Mouse (Mus musculus) frontal cortex, postnatal 36 days (tissue): Measurements from ENCODE around the gene Cyp51.
"Not testable (repeated sequence)": the region's sequence is repeated elsewhere in the genome, so short reads cannot be mapped to it uniquely, and the experiment has no call there.

Source experiments
- DNase-seq, 2 experiments: peaks; one replicate each; pipeline ENCODE4 v3.0.0; 2022; ENCODE audit warnings: low spot score in 2 of 2

The Cyp51 gene

GRCm38 (mm10) chr5:4104341-4105040 is at the start of gene Cyp51:
Gene Cyp51, minus strand, starts transcription at chr5:4104746.
- DNase-seq: peak; percentile 91 to 93

GRCm38 (mm10) chr5:4112570-4113098 is 8.1 kb upstream of the Cyp51 start:
- no peak for DNase-seq

- not testable (repeated sequence) for DNase-seq
Measured at GRCm38 (mm10) chr5:4107056-4107455, 2.5 kb upstream of the Cyp51 start.

DNA sequence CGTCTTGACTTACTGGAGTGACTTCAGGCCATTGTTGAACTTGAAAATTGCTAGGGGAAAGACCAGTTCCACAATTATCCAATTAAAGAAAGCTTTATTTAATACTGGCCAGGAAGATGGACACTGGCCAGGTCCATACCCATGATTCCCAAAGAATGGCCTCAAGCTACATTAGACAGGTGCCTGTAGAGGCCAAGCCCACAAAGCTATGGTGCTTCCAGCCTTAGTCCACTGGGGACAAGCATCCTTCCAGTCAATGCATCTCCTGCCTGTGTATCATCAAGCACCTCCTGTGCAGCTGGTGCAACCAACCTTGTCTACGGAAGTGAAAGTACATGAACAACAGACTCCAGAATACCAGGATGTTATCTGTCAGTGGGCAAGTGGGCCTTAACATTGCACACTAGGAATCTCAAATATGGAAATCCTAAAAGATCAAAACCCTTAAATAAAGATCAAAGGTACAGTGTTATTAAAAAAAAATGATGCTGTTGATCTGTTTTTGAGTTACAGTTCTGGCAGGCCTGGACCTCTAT is 1.2 kb upstream of the Cyp51 start:
- DNase-seq: no peak

DNA sequence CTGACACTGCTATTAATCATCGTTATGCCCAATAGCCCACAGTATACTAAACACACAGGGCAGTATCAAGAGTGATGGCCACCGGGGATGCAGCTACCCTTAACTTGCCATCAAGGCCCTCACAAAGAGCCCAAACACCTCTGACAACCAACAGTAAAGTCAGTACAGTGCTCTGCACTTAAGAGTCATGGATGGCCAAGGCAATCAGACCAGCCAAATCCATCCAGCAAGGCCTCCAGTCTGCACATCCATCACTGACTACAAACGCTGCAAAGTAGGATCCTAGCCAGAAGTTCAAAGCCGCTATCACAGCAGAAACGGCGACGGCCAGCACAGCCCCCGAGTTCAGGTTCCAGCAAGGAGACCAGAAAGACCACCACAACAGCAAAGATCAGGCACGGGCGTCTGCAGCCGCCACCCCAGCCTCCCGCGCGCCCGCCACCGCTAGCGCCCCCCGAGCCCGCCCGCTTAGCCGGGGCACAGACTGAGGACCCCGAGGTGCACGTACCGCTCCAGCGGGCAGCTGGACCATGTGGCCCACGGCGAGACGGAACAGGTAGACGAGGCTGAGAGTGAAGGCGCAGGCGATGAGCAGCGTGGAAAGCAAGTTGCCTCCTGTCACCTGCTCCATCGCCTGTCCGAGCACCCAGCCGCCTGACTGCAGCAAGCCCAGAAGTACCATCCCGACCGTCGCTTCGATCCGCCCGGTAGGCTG is 763 bp downstream of the Cyp51 start:
- no peak for DNase-seq

DNA sequence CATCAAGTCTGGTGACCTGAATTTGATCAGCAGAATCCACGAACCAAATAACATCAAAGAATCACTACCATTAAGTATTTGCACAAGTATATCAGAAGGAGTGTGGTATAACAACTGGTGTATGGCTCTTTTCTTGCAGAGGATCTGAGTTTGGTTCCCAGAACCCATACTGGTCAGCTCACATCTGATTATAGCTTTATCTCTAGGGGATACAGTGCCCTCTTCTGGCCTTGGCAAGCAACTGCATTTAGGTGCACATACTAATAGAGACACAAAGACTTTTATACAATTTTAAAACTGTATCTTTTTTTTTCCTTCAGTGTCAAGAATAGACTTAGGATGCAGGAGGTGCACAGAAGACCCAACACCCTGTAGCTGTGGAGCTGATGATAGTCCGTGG is 2.8 kb downstream of the Cyp51 start:
- DNase-seq: no peak

- no peak for DNase-seq
Measured at GRCm38 (mm10) chr5:4101031-4101430, 3.5 kb downstream of the Cyp51 start.

DNA sequence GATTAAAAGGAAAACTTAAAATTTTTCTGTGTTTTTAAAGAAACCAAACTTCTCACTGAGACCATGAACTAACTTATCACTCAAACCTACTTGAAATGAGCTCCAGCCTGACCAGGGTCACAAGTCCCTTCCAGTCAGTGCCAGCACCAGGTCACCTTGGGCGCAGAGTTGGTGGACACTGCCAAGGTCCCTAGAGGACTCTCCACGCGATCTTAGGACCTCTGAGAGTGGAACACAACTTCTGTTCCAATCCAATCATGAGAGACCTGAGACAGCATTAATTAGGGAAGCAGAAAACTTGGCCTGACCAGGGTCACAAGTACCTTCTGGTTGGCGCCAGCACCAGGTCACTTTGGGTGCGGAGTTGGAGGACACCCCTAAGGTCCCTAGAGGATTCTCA is 10.1 kb downstream of the Cyp51 start:
- no peak for DNase-seq

GRCm38 (mm10) chr5:4088190-4088589 is 16.4 kb downstream of the Cyp51 start:
- DNase-seq: no peak

- no peak for DNase-seq
Measured at GRCm38 (mm10) chr5:4086309-4086708, 18.2 kb downstream of the Cyp51 start.

GRCm38 (mm10) chr5:4084948-4085347 is 19.6 kb downstream of the Cyp51 start:
- DNase-seq: no peak

DNA sequence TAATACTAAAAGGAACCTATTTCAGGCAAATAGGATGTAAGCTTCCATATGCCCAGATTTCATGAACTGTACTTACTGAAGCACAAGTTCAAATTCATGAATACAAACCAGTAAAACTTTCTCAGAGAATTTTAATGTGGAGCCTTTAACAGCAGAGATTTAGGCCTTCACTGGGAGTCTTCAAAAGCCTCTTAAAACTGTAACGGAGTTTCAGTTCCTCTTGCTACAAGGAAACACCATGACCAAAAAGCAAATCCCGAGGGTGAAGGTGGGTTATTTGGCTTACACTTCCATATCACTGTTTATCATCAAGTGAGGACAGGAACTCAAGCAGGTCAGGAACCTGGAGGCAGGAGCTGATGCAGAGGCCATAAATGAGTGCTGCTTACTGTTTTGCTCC is 23.0 kb downstream of the Cyp51 start:
- DNase-seq: no peak

DNA sequence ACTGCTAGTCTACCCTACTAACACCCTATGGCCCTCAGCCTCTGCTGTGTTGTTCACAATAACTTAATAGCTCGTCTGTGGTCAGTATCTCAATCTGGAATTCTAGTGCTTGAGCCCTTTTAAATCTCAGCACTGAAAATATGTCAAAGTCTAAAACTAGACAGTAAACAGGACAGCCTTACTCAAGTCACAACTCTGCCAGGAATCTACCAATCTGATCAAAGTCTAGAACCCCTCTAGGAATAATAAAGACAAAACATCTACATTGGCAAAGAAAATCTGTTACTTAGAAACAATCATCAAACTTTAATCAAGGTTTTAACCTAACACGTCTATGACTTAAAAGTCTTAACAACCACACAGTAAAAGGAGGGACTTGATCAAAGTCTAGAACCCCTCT is 23.7 kb downstream of the Cyp51 start:
- no peak for DNase-seq

GRCm38 (mm10) chr5:4079086-4079485 is 25.5 kb downstream of the Cyp51 start:
- no peak for DNase-seq

DNA sequence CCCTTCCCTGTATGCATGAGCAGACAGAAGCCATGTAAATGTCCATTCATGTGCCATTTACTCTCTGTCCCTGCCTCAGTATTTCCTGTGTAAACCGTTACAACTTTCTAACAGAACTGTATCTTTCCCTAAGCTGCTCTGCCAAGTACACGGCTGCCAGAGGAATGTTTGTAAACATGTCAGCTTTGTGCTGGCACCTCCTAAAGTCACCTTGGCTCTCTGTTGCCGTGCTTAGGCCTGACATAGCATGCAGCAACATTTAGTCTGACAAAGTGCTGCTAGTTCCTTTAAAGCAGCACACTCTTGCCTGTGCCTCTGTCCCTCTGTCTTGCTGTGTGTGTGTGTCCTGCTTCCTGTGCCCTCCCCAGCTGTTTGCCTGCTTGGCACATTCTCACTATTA is 37.3 kb downstream of the Cyp51 start:
- DNase-seq: no peak

GRCm38 (mm10) chr5:4066476-4067115 is 38.0 kb downstream of the Cyp51 start:
- no peak for DNase-seq

DNA sequence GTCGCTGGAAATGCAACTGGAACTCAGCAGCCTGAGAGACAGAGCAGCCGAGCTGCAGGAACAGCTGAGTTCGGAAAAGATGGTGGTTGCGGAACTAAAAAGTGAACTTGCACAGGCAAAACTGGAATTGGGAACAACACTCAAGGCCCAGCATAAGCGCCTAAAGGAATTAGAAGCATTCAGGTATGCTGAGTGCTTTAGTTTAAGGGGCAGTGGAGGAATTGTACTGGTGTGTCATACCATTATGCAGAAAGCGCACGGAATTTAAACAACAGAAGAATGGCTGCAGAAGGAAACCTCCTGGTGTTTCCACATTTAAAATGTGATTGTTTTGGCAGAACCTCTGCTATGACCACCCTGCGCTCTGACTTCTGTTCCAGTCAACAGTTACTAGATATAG is 44.2 kb downstream of the Cyp51 start:
- DNase-seq: no peak

- DNase-seq: no peak
Measured at GRCm38 (mm10) chr5:4040922-4041321, 63.6 kb downstream of the Cyp51 start.

- no peak for DNase-seq
Measured at GRCm38 (mm10) chr5:4040372-4040771, 64.2 kb downstream of the Cyp51 start.

GRCm38 (mm10) chr5:4039351-4039750 is 65.2 kb downstream of the Cyp51 start:
- DNase-seq: no peak

GRCm38 (mm10) chr5:4036686-4037085 is 67.9 kb downstream of the Cyp51 start:
- DNase-seq: no peak

DNA sequence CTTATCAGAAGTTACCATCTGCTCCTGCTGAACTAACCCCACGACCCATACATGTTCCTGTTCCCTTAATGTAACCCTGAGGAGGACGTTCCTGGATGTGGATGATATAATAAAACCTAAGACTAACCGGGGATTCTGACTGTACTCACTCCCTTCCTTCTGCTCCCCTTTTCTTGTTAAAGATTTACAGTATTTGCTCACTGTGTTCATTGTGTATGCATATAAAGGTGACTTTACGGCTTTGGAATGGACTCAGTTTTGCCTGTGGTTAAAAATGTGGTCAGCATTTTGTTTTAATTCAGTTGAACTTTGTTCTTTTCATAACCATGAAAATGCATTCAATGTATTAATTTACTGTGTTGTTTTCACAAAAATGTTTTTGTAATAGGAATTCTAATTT is 72.7 kb downstream of the Cyp51 start:
- no peak for DNase-seq
